Mouse (Mus musculus) CD8-positive naive resting alpha-beta T cell, adult 2 months (primary cell): ENCODE measurements around the gene Gmds.

Experiments
- DNase-seq, 2 experiments: peaks; one replicate each; pipeline ENCODE4 v3.0.0; 2022; ENCODE audit warnings: low read depth in 2 of 2, low spot score in 2 of 2

The Gmds gene

DNA sequence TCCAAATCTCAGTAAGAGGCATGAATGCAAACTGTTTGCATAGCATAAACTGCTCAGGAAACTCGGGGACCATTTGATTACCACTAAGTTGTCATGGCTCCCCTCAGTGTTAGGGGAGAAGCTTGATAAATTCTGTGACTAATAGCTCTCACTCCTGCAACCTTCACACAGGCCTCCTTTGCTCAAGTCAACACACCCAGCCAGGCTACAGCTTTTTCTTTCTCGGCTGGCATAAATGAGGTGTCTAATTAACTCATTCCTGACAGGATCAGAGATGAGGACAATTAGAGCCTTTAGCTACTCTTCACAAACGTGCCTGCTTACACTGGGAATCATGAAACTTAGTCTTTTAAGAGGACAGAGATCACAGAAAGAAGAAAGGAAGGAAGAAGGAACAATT is 70.3 kb downstream of the Gmds start:
- DNase-seq = no peak

DNA sequence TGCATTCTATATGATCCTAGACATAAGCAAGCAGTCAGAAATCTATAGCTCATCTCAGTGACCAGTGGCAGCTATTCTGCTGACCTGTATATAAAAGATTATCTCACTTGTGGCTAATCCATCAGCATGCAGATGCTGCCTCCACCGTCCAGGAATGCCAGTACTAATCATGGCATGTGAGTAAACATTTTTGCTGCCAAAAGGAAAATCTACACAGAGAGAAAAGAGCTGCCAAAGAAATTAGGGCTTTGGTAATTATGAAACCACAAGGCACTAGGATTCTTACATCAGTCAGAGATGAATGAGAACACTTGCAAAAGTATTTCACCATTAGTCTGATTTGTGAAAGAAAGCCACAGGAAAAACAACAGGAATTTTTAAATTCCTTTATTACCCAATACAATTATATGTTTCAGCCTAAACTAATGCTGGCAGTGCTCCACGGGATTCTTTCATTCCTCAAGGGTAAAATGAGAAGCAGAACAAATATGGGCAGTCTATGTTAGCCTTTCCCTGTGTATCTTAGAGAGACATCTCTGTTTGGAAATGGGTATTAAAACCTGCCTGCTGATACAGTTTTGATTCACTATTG is 71.3 kb downstream of the Gmds start:
- DNase-seq = no peak

DNA sequence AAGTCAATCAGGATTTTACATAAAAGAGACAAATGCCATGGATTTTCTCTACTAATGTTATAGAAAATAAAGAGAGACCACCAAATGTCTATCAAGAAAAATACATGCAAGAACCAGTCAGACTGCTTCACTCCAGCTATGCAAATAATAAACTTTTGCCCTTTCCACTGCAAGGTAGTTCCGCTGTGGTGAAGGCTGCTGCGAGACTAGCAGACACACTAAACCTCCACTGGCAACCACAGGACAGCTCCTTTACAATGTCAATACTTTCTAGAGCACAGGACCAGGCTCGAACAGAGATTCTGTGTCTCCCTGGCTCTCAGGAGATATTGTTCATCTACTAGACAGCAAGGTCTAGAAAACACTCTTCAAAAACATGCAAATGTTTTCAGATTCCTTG is 71.8 kb downstream of the Gmds start:
- DNase-seq = no peak

DNA sequence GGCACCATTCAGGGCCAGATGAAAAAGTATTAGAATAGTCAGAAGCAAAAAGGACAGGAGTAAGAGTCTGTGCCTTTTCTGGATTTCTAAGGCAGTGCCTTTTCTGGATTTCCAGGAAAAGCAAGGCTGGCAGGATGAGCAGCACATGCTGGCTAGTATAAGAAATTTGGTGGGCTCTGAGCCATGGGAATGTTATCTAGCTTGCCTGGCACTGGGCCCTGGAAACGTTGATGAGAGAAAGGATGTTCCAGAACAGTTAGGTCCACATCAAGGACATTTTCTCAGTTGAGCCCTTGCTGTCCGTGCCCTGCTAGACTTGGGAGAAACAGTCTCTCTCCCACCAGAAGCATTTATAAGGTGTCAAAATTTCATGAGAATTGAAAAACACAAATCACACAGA is 82.4 kb downstream of the Gmds start:
- no peak for DNase-seq

DNA sequence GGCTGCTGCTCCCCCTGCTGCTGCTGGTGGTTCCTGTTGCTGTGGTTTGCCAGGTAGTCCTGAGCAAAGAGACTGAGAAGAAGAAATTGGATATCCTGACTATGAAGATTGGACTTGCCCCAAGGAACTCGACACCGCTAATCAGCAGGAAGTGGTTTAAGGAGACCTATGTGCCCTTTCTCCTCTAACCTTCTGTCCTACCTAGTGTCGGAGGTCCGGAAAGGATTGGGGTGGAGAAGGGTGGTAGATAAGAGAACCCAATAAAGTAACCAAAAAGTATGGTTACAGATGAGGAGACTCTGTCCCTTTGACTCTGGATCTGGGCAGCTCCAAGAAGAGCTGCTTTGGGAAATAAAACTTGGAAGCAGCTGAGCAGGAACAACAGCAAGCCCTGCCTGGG is 86.3 kb downstream of the Gmds start:
- no peak for DNase-seq

DNA sequence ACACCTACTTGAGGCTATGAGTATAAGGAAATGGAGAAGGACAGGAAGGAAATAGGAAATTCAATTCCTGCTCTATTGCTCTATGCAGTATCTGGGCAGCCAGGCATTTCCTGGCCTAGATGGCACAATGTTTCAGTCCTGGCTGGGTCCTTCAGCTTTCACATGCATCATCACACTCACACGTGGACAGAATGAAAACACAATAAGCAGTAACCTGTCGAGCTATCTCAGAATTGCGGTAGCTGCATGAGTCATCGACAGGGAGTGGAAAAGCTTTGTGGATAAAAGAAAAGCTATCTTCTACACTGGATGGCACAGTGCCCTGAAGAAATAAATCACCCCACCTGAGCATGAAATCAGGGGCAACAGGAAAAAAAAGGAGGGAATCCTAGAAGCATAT is 96.3 kb downstream of the Gmds start:
- no peak for DNase-seq

DNA sequence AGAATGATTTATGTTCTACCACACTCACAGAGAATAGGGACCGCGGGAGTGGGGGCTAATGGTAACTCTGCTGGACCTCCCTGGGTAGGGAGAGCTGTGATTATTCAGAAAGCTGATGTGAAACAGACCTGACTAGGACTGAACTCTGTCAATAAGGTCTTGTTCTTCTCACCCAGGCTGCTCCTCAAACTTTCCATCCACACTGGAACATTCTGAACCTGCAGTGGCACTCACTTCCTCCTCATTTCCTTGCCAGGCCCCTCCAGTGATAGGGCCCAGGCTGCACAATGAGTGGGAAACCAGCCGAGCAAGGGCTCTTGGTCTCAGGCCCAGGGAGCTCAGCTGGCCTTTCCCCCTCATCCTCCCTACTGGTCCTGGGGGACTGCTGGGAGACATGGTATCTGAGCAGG is 102.3 kb downstream of the Gmds start:
- DNase-seq = no peak

DNA sequence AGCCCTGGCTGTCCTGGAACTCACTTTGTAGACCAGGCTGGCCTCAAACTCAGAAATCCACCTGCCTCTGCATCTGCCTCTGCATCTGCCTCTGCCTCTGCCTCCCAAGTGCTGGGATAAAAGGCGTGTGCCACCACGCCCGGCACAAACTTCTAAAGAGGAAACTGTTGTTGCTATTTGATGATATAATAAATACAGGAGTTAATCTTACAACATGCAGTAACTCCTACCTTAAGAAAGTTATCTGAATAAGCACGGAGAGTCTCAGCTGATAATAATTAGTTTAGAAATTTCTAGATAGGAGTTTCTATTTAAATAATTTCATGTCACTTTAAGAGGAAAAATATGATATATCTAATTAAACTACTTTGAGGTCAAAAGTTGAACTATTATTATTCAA is 103.5 kb downstream of the Gmds start:
- no peak for DNase-seq

DNA sequence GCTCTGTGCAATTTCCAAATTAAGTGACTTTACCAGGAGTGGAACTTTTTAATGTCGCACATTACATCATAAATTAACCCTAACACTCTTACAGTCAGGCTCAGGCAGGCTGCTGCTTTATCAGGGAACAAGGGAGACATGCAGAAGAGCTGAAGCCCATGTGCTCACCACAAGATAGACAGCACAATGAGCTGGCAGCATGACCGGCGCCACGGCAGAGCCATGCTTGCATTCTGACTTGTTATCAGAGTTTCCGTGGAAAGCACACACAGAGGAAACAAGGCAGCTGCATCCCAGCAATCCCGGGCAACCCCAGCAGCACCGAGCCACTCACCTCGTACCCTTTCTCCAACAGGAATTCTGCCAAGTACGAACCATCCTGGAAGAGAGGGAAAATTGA is 104.5 kb downstream of the Gmds start:
- no peak for DNase-seq

DNA sequence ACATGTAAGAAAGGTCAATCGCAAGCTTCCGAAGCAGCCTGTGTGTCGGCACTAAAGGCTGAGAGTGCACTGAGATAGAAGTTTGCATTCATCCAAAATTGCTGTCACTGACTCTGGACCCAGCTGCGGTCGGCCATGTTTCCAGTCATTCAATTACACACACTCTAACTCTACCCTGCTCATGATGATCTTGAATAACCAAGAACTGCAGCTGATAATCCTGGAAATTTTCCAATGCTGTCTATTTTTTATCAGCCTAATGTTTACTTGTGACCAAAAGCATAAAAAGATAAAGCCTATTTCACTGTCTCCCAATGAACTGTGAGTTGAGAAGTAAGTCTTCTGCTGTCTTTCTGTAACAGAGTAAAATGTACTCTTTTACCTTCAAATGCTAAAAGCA is 106.1 kb downstream of the Gmds start:
- DNase-seq = no peak

DNA sequence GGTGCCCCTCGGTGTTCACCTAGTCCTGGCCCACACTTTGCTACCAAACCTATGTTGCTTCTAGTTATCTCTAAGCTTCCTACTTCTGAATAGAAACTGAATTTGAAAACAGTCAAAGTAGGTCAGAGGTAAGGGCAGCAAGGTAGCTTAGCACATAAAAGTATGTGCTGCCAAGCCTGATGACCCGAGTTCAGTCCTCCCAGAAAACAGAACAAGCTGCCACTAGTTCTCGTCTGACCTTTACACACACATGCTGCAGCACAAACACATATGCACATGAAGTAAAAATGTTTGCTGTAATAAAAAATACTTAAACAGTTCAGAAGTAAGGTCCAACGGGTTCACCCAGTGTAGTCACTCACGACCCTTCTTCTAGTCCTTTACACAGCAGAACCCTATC is 106.6 kb downstream of the Gmds start:
- no peak for DNase-seq

DNA sequence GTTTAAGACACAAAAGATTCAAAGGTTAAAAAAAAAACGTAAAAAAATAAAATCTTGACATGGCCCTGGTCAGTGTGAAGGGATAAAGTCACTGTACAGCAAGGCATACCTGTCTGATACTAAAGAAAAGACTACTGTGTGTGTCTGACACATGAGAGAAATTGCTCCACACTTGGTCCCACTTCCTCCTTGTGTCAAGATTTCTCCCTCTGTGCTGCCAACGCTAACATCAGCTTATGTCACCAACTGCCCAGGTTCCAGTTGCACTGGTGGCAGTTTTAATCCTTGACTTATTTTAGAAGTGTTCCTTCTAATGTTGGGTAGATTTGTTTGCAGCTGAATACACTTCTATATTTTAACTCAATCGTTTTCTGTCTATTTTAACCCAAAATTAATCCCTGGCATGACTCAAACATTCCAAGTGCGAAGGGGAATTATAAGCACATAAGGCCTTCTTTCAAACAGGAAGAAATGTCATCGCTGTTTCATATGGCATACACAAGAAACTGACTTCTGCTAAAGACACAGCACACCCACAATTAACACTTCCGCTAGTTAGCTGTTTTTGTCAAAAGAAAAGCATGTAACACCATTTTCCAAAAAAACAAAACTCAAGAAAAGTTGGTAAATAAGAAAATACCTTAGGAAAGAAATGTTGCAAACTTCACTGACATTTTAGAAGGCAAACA is 110.5 kb downstream of the Gmds start:
- DNase-seq = no peak

DNA sequence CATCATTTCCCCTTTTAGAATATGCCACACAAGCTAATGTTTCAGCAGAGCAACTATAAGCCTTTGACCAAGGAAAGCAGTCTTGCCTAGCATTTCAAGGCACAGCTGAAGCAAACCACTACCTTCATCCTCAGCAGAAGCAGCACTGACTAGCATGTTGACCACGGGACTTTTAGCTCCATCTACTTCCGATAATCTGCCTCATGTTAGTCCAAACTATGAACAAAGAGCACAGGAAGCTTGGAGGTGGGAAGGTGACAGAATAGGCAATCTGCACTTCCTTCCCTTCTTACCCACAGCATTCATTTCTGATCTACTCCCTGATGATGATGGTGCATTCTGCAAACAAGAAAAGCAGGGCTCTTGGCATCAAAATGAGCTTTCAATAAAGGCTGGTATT is 120.9 kb downstream of the Gmds start:
- DNase-seq = no peak

DNA sequence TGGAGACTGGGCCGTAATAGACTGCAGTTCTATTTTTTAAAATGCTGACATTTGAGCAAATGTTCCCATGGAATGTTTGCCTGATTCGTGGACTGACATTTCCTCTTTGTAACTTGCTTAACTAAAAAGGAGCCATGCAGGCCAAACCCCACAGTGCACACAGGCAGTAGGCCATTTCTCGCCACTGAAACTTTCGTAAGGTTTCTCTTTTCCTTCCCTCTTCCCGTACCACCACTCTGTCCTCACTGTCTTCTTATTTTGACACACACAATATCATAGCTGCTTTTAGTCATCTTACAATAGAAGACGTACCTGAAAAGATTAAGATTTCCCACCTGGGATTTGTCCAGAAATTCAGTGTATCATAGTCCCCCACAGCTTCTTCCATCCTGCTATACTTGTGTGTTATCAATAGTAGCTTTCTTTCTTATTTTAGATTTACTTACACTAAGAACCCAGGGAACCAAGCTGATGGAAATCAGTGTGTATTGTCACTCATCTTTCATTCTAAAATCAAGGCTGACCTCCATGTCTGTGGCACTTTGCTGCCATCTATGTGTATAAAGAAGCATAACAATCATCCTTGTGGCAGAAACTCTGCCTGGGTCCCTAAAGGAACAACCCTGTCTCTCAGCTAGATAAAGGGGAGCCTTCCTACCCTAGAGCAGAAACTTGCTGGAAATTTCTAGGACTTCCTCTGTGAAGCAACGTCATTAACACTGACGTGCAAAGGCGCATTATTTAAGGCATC is 124.7 kb downstream of the Gmds start:
- DNase-seq = no peak

DNA sequence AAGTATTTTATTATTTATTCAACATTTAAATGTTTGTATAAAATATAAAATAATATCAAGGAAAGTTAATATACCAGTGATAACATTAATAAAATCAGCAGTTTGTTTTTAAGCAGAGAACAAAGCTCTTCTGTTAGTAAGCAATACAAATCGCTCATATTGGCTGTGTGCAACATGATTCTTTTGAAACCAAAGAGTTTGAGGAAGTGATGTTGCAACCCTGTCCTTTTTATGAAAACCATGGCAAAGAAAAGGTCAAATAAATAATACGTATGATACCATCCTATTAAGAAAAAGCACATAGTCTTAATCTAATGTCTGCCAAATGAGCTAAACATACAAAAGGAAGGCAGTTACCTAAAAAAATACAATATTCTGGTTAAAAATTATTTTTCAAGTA is 126.4 kb downstream of the Gmds start:
- DNase-seq = no peak

DNA sequence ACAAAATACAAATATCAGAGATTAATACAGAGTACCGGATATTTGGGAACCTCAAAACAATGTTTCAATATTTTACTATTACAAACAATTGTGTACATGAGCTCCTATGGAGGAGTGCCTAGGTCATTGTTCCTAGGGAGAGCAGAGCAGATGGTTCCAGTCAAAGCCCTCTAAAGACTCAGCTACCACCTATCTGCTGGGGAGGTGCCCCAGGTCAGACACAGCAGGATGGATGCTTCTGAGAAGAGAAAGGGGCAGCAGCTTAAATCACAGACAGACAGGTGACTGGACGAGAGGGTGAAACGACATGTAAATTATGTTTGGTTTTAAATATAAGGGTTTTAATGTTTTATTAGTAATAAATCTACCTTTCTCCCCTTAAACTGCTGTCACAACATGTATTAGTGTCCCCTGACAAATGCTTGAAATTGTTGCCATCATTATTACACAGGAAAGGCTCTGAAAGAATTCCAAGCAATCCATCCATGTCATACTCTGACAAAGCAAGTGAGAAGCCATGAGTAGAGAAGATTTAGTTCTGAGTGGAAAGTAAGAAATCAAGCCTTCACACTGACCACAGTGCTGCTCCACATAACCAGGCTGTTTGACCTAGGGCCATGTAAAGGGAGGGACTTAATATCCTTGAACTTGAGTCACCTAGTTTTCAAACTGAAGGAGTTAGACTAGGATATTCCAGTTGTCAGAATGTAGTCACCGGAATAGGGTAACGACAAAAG is 131.2 kb downstream of the Gmds start:
- DNase-seq = no peak

DNA sequence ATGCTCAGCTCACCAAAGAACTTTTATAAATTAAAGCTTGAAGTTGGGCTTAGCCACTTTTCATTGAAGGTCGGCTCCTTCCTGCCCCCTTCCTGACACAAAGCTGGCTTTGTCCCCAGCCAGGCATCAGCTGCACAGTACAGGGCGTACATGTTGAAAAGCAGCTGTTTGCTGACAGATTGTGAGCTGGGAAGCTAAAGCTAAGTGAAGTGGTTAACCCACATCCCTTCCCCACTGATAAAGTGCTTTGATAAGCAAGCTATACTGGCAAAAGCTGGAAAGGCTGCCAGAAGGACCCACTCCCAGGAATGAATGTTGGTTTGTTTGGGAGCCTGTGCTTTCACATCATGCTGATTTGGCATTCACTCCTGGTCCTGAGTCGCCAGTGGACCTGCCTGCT is 158.6 kb downstream of the Gmds start:
- DNase-seq = no peak

DNA sequence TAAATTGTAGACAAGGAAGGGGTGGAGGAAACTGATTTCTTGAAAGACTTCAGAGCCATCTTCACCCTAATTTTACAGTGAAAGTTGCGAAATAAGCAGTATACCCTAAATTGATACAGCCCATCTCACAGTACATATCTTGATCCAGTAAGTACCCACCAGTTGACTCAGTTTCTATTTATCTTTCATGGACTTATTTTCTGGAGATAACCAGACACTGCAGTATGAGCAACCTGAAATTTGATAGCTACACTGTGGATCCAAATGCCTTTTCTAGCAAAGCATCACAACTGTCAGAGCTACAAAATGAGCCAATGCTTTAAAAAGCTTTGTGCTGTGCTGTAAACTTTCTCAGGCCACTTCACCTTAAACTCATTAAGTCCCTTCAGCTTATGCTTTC is 159.9 kb downstream of the Gmds start:
- no peak for DNase-seq

DNA sequence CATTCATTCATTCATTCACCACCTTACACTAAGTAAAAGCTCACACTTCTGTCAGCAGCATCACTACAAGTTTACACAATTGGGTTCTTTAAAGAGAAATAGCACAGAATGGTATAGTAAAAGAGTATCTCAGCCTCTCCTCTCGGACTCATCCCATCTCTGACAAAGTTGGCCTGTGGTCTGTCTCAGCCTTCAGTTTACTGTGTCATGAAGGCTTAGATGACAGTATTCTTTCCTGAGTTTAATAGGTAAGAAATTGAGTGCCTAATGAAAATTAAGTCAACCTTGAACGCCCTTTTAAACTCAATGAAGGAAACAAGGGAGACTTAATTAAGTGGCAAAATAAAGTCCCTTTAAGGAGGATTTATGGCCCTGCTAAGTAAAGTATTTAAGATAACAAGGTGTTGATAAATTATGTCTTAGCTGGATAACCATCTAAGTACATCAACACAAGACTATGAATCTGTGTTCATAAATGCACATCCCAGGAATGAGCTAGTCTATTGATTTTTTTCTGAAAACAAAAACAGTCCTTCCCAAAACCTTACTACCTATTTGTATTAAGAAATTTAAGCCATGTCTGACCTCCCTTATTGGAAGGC is 160.6 kb downstream of the Gmds start:
- no peak for DNase-seq

DNA sequence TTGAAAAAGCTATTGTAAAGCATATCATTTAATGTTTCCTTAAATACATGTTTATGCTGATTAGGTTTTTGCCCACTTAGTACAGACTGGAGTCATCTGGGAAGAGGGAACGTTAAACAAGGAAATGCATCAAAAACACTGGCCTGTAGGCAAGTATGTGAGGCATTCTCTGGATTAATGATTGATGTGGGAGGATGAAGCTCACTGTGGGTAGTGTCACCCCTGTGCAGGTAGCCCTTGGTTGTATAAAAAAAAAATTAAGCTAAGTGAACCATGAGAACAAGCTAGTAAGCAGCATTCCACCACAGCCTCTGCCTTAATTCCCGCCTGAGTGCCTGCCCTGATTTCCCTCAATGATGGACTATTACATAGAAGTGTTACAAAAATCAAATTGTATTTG is 163.5 kb downstream of the Gmds start:
- DNase-seq = no peak

DNA sequence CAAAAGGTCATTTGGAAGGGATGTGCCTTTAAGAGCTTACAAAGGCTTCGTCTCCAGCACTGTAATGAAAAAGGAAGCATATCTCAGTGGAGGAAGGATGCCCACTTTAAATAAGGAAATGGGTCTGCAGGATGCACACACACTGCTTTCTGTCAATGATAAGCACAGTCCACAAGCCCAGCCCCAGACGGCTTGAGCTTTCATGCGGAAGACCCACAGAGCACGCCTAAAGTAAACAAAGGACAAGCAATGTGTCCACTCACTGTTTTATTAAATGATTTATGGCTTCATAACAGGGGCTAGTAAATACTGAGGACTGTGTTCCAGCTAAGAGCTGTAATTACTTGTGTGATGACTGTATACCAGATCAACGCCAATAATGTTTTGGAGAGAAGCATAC is 169.4 kb downstream of the Gmds start:
- no peak for DNase-seq

DNA sequence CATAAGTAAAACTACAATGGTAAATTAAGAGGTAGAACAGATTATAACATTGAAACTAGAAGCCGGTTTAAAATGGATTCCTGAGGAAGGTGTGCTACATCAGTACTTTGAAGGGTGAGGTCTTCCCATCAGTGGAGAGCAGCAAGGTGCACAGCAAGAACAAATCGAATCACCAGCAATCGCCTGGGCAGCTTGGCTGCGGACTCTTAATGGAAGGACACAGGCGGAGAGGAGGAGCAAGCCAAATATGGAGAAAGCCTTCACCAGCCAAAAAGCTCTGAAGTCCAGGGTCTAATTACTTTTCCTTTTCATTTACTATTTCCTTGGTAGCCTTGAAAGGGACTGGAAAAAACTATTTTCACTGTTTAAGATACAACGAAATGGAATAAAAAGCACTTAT is 170.7 kb downstream of the Gmds start:
- no peak for DNase-seq
